Mouse (Mus musculus) megakaryocyte, embryonic 14.5 days (primary cell): ENCODE measurements at regions not wholly inside any gene's neighbourhood (a gene's known extent, or its start where the extent isn't known, plus 50 kb on each side); places are given as distances from the start of the nearest gene placed in this dataset.

ENCODE experiments used
- FLI1 ChIP-seq: IDR thresholded peaks from 2 replicates; pipeline ENCODE4 v1.6.1; 2012; ENCODE audit warnings: low read length, inconsistent platforms, mixed read lengths
- GATA1 ChIP-seq: IDR thresholded peaks from 3 replicates; pipeline ENCODE4 v1.6.1; 2012; ENCODE audit warnings: mixed read lengths, low read length, inconsistent platforms, borderline replicate concordance

DNA sequence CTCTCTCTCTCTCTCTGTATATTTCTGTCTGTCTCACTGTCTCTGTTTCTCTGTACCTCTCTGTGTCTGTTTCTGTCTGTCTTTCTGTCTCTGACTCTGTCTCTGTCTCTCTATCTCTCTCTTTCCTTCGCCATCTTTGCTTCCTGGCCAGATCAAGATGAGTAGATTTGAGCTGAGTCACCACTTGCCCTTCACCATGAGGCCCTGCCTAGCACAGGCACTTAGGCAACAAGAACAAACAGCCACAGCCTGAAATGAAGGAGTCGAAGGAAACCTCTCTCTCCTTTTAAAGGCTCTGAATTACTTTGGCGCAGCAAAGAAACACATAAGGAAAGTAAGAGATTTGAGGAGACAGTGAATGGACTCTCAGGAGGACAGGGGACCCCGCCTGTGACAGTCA, 69.4 kb upstream of the Clint1 start:
- TF ChIP-seq GATA1 = no peak
- TF ChIP-seq FLI1 = no peak
